Mouse (Mus musculus): ENCODE measurements around the gene Scaf11.
"Not testable (repeated sequence)": the region's sequence is repeated elsewhere in the genome, so short reads cannot be mapped to it uniquely, and the experiment has no call there.

Gene Scaf11

GRCm38 (mm10) chr15:96457338-96457664 lies 3.3 kb downstream of the Scaf11 start:
- Histone ChIP-seq H3K36me3 (ENCODE audit: control insufficient read depth, insufficient read depth, low read length, poor library complexity, severe bottlenecking) (no peaks in the 10 kb centered on the region; the same call in 1 of the 2 replicates), H3K27me3 (ENCODE audit: control insufficient read depth, insufficient read depth, low read length, poor library complexity, severe bottlenecking) (no peaks in the 10 kb centered on the region)
- DNase-seq (ENCODE audit: low read depth, low spot score), result no peak

GRCm38 (mm10) chr15:96456651-96457337 lies 3.8 kb downstream of the Scaf11 start:
- DNase-seq (ENCODE audit: low read depth, low spot score), result no peak
- no peaks in the 10 kb centered on the region for H3K27me3 ChIP-seq (ENCODE audit: control insufficient read depth, insufficient read depth, low read length, poor library complexity, severe bottlenecking)
- H3K36me3 ChIP-seq (ENCODE audit: control insufficient read depth, insufficient read depth, low read length, poor library complexity, severe bottlenecking), result no peaks in the 10 kb centered on the region; the same call in 1 of the 2 replicates

- no peak for DNase-seq (ENCODE audit: low read depth, low spot score)
- H3K36me3 ChIP-seq (ENCODE audit: control insufficient read depth, insufficient read depth, low read length, poor library complexity, severe bottlenecking), result peaks cover 2% of the 10 kb centered on the region; the same call in 1 of the 2 replicates
- no peaks in the 10 kb centered on the region for H3K27me3 ChIP-seq (ENCODE audit: control insufficient read depth, insufficient read depth, low read length, poor library complexity, severe bottlenecking)
These were observed 4.9 kb downstream of the Scaf11 start for GRCm38 (mm10) chr15:96455595-96456214.

GRCm38 (mm10) chr15:96453346-96453745 lies 7.3 kb downstream of the Scaf11 start:
- no peak for DNase-seq (ENCODE audit: low read depth, low spot score)
- H3K36me3 ChIP-seq (ENCODE audit: control insufficient read depth, insufficient read depth, low read length, poor library complexity, severe bottlenecking), result peaks cover 2% of the 10 kb centered on the region; the same call in 1 of the 2 replicates
- no peaks in the 10 kb centered on the region for H3K27me3 ChIP-seq (ENCODE audit: control insufficient read depth, insufficient read depth, low read length, poor library complexity, severe bottlenecking)

- H3K36me3 ChIP-seq (ENCODE audit: control insufficient read depth, insufficient read depth, low read length, poor library complexity, severe bottlenecking), result peaks cover 8% of the 10 kb centered on the region; the same call in 1 of the 2 replicates
- no peak for DNase-seq (ENCODE audit: low read depth, low spot score)
- no peaks in the 10 kb centered on the region for H3K27me3 ChIP-seq (ENCODE audit: control insufficient read depth, insufficient read depth, low read length, poor library complexity, severe bottlenecking)
These were observed 11.9 kb downstream of the Scaf11 start for GRCm38 (mm10) chr15:96448656-96449299.

GRCm38 (mm10) chr15:96446785-96447184 lies 13.9 kb downstream of the Scaf11 start:
- H3K36me3 ChIP-seq (ENCODE audit: control insufficient read depth, insufficient read depth, low read length, poor library complexity, severe bottlenecking), result peaks cover 8% of the 10 kb centered on the region; the same call in 1 of the 2 replicates
- H3K27me3 ChIP-seq (ENCODE audit: control insufficient read depth, insufficient read depth, low read length, poor library complexity, severe bottlenecking), result no peaks in the 10 kb centered on the region
- no peak for DNase-seq (ENCODE audit: low read depth, low spot score)

- DNase-seq (ENCODE audit: low read depth, low spot score); H3K36me3 ChIP-seq (ENCODE audit: control insufficient read depth, insufficient read depth, low read length, poor library complexity, severe bottlenecking); H3K27me3 ChIP-seq (ENCODE audit: control insufficient read depth, insufficient read depth, low read length, poor library complexity, severe bottlenecking): not testable (repeated sequence)
These were observed 19.2 kb downstream of the Scaf11 start for GRCm38 (mm10) chr15:96441480-96441879.

GRCm38 (mm10) chr15:96434202-96434601 lies 26.4 kb downstream of the Scaf11 start:
- peaks cover 23% of the 10 kb centered on the region for H3K36me3 ChIP-seq (ENCODE audit: control insufficient read depth, insufficient read depth, low read length, poor library complexity, severe bottlenecking)
- no peaks in the 10 kb centered on the region for H3K27me3 ChIP-seq (ENCODE audit: control insufficient read depth, insufficient read depth, low read length, poor library complexity, severe bottlenecking)
- no peak for DNase-seq (ENCODE audit: low read depth, low spot score)

- no peaks in the 10 kb centered on the region for H3K27me3 ChIP-seq (ENCODE audit: control insufficient read depth, insufficient read depth, low read length, poor library complexity, severe bottlenecking)
- no peak for DNase-seq (ENCODE audit: low read depth, low spot score)
- H3K36me3 ChIP-seq (ENCODE audit: control insufficient read depth, insufficient read depth, low read length, poor library complexity, severe bottlenecking), result peaks cover 39% of the 10 kb centered on the region
These were observed 40.7 kb downstream of the Scaf11 start for GRCm38 (mm10) chr15:96419920-96420319.

- DNase-seq (ENCODE audit: low read depth, low spot score), result no peak
These were observed 42.5 kb downstream of the Scaf11 start for GRCm38 (mm10) chr15:96418161-96418560.

GRCm38 (mm10) chr15:96408717-96409121 lies 51.9 kb downstream of the Scaf11 start:
- no peak for DNase-seq (ENCODE audit: low read depth, low spot score)
- peaks cover 5% of the 10 kb centered on the region for H3K36me3 ChIP-seq (ENCODE audit: control insufficient read depth, insufficient read depth, low read length, poor library complexity, severe bottlenecking)

More at GRCm38 (mm10) chr15:96418161-96418560, 42.5 kb downstream of the Scaf11 start:
- H3K36me3 ChIP-seq (ENCODE audit: control insufficient read depth, insufficient read depth, low read length, poor library complexity, severe bottlenecking), result peaks cover 41% of the 10 kb centered on the region
- H3K27me3 ChIP-seq (ENCODE audit: control insufficient read depth, insufficient read depth, low read length, poor library complexity, severe bottlenecking), result no peaks in the 10 kb centered on the region

GRCm38 (mm10) chr15:96407151-96407550 lies 53.5 kb downstream of the Scaf11 start:
- no peaks in the 10 kb centered on the region for H3K27me3 ChIP-seq (ENCODE audit: control insufficient read depth, insufficient read depth, low read length, poor library complexity, severe bottlenecking)
- no peak for DNase-seq (ENCODE audit: low read depth, low spot score)
- peaks cover 2% of the 10 kb centered on the region for H3K36me3 ChIP-seq (ENCODE audit: control insufficient read depth, insufficient read depth, low read length, poor library complexity, severe bottlenecking)

More at GRCm38 (mm10) chr15:96408717-96409121, 51.9 kb downstream of the Scaf11 start:
- H3K27me3 ChIP-seq (ENCODE audit: control insufficient read depth, insufficient read depth, low read length, poor library complexity, severe bottlenecking), result no peaks in the 10 kb centered on the region

GRCm38 (mm10) chr15:96406253-96406652 lies 54.4 kb downstream of the Scaf11 start:
- peaks cover 5% of the 10 kb centered on the region; the same call in 1 of the 2 replicates for H3K36me3 ChIP-seq (ENCODE audit: control insufficient read depth, insufficient read depth, low read length, poor library complexity, severe bottlenecking)
- DNase-seq (ENCODE audit: low read depth, low spot score), result no peak
- H3K27me3 ChIP-seq (ENCODE audit: control insufficient read depth, insufficient read depth, low read length, poor library complexity, severe bottlenecking), result no peaks in the 10 kb centered on the region

GRCm38 (mm10) chr15:96405548-96405947 lies 55.1 kb downstream of the Scaf11 start:
- Histone ChIP-seq H3K27me3 (ENCODE audit: control insufficient read depth, insufficient read depth, low read length, poor library complexity, severe bottlenecking) (no peaks in the 10 kb centered on the region), H3K36me3 (ENCODE audit: control insufficient read depth, insufficient read depth, low read length, poor library complexity, severe bottlenecking) (peaks cover 5% of the 10 kb centered on the region; the same call in 1 of the 2 replicates)
- no peak for DNase-seq (ENCODE audit: low read depth, low spot score)

GRCm38 (mm10) chr15:96398333-96398732 lies 62.3 kb downstream of the Scaf11 start:
- DNase-seq (ENCODE audit: low read depth, low spot score), result no peak
- H3K27me3 ChIP-seq (ENCODE audit: control insufficient read depth, insufficient read depth, low read length, poor library complexity, severe bottlenecking), result no peaks in the 10 kb centered on the region
- peaks cover 13% of the 10 kb centered on the region; the same call in 1 of the 2 replicates for H3K36me3 ChIP-seq (ENCODE audit: control insufficient read depth, insufficient read depth, low read length, poor library complexity, severe bottlenecking)

All from splenic B cell, adult 2 months (primary cell).